Mouse (Mus musculus): ENCODE results near the gene Wipi1. TPM values are rescaled to one million over a fixed set of nuclear protein-coding genes. Genes with fewer than 3 reads are reported as not detected.

The Wipi1 gene
- total RNA-seq, 2 experiments from 2014 or later, result 18.6 to 19.2 TPM

- no peak for DNase-seq (ENCODE audit: extremely low spot score in 1 of 2, low spot score in 2 of 2)
- no peak; the same call in 1 of the 2 replicates for TF ChIP-seq CTCF (IDR thresholded peaks at IDR 0.05)
- intact Hi-C loops (cut with DNase I), result no loop called here
- Histone ChIP-seq H3K27ac (no peak overlapping the region), H3K4me3 (no peak overlapping the region)
Measured at GRCm38 (mm10) chr11:109590012-109590411, 21.8 kb downstream of the Wipi1 start.

GRCm38 (mm10) chr11:109587638-109588374 lies 24.0 kb downstream of the Wipi1 start:
- Histone ChIP-seq H3K27ac (no peak overlapping the region), H3K4me3 (no peak overlapping the region)
- TF ChIP-seq CTCF (IDR thresholded peaks at IDR 0.05), result no peak
- DNase-seq (ENCODE audit: extremely low spot score in 1 of 2, low spot score in 2 of 2), result no peak
- intact Hi-C loops (cut with DNase I), result loop anchor here (5.0 kb wide), 2 partner anchors 256 to 271 kb away; no protein-coding TSS in a partner anchor

DNA sequence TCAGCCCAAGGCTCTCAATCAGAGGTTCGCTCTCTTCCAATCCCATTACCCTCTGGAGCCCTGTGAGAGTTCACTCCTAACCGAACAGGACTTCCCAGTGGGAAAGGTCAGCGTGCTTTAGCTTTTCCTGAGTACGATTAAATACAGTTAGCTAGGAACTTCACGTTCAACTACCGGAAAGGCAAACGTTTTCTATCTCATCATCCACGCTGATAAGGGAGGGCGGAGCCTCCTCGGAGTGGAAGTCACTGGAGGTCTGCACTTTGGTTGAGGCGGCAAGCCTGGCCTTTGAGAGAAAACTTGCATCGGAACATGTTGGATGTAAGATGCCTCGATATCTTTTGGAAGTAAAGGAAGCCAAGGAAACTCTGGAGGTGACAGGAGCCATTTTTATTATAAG lies 24.7 kb downstream of the Wipi1 start:
- no peak for DNase-seq (ENCODE audit: extremely low spot score in 1 of 2, low spot score in 2 of 2)
- Histone ChIP-seq H3K4me3 (no peak overlapping the region), H3K27ac (no peak overlapping the region)
- no peak for TF ChIP-seq CTCF (IDR thresholded peaks at IDR 0.05)
- intact Hi-C loops (cut with DNase I), result loop anchor here (5.0 kb wide), 2 partner anchors 255 to 270 kb away; no protein-coding TSS in a partner anchor

DNA sequence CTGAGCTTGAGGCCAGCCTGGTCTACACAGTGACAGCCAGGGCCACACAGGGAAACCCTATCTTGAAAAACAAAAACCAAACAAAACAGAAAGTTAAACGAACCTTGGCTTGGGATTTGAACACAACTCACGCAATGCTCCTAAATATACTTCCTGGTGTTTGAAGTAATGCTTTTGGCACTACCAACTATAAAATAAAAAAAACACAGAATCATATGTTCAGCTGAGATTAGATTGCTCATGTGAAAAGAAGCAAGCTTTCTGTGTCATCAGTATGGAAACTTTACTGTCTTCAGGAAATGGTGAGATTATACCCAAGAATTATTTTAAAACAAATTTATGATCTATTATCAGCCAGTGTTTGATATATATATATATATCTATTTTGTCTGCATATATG lies 25.3 kb downstream of the Wipi1 start:
- intact Hi-C loops (cut with DNase I), result loop anchor here (5.0 kb wide), 2 partner anchors 254 to 269 kb away; no protein-coding TSS in a partner anchor
- DNase-seq (ENCODE audit: extremely low spot score in 1 of 2, low spot score in 2 of 2), result no peak
- no peak for TF ChIP-seq CTCF (IDR thresholded peaks at IDR 0.05)
- H3K4me3 ChIP-seq, result no peak overlapping the region
- H3K27ac ChIP-seq, result no peak overlapping the region

GRCm38 (mm10) chr11:109584843-109585713 lies 26.7 kb downstream of the Wipi1 start:
- intact Hi-C loops (cut with DNase I), result loop anchor here (1.0 to 5.0 kb wide), 4 partner anchors 140 to 342 kb away; no protein-coding TSS in a partner anchor
- no peak overlapping the region for H3K27ac ChIP-seq
- peak; percentile 97 for TF ChIP-seq CTCF (IDR thresholded peaks at IDR 0.05)
- H3K4me3 ChIP-seq, result no peak overlapping the region
- DNase-seq (ENCODE audit: extremely low spot score in 1 of 2, low spot score in 2 of 2), result peak; percentile 68 to 73

GRCm38 (mm10) chr11:109583986-109584385 lies 27.8 kb downstream of the Wipi1 start:
- no peak for DNase-seq (ENCODE audit: extremely low spot score in 1 of 2, low spot score in 2 of 2)
- Histone ChIP-seq H3K4me3 (no peak overlapping the region), H3K27ac (no peak overlapping the region)
- no peak for TF ChIP-seq CTCF (IDR thresholded peaks at IDR 0.05)
- intact Hi-C loops (cut with DNase I), result loop anchor here (1.0 to 2.0 kb wide), 2 partner anchors 139 to 341 kb away; no protein-coding TSS in a partner anchor

DNA sequence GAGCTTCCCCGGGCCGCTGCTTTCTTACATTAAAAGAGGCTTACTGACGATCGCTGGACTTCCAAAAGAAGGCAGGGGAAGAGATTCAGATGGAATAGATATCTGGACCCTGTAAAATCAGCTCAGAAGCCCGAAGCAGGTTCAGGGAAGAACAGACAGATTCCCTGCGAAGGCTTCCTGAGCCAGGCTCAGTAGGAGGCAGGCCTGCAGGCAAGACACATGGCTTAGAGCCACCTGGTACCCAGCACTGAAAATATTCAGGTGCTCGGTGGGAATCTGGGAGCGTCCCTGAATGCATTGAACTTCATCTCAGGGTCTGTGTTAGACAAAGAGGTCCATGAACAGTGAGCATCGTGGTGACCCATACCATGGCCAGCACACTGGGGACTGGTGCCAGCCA lies 31.8 kb downstream of the Wipi1 start:
- TF ChIP-seq CTCF (IDR thresholded peaks at IDR 0.05), result no peak
- Histone ChIP-seq H3K4me3 (no peak overlapping the region), H3K27ac (no peak overlapping the region)
- intact Hi-C loops (cut with DNase I), result no loop called here
- DNase-seq (ENCODE audit: extremely low spot score in 1 of 2, low spot score in 2 of 2), result no peak

- H3K27ac ChIP-seq, result no peak overlapping the region
- no peak overlapping the region for H3K4me3 ChIP-seq
- intact Hi-C loops (cut with DNase I), result no loop called here
- DNase-seq (ENCODE audit: extremely low spot score in 1 of 2, low spot score in 2 of 2), result no peak
- no peak for TF ChIP-seq CTCF (IDR thresholded peaks at IDR 0.05)
Measured at GRCm38 (mm10) chr11:109578536-109578935, 33.2 kb downstream of the Wipi1 start.

DNA sequence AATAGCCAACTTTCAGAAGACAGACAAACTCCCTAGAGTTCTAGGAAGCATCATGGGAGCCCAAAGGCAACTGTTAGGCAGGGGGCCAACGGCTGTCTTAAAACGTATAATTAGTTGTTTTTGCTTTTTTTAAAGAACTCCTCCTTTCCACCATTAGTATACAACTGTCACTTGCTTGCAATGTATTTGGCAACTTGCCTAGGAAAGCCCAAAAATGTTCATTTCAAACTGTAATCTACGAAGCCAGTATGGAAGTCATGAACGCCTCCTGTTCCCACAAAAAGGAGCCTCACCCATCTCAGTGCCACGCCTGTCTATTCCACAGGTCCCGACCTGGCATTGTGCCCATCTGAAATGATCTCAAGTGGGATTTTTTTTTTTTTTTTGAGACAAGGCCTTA lies 35.9 kb downstream of the Wipi1 start:
- TF ChIP-seq CTCF (IDR thresholded peaks at IDR 0.05), result no peak
- intact Hi-C loops (cut with DNase I), result no loop called here
- DNase-seq (ENCODE audit: extremely low spot score in 1 of 2, low spot score in 2 of 2), result no peak
- Histone ChIP-seq H3K4me3 (no peak overlapping the region), H3K27ac (no peak overlapping the region)

DNA sequence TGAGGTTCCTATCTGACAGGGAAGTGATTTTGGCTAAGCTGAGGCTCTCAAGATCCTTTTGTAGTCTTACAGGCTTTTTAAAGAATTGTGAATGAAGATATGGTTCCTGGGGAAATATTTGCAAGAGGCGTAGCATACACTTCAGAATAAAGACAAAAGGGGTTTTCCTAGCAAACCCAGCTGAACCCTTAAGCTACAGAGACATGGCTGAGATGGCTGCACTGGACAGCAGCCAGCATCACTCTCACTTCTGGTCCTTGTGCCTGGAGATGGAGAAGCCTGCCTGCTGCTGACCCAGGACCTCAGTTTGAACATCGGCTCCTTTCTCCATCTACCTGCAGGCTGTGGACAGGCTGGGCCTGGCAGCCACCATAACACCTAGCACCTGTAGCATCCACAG lies 37.2 kb downstream of the Wipi1 start:
- H3K4me3 ChIP-seq, result no peak overlapping the region
- intact Hi-C loops (cut with DNase I), result no loop called here
- no peak for DNase-seq (ENCODE audit: extremely low spot score in 1 of 2, low spot score in 2 of 2)
- H3K27ac ChIP-seq, result no peak overlapping the region
- no peak for TF ChIP-seq CTCF (IDR thresholded peaks at IDR 0.05)

DNA sequence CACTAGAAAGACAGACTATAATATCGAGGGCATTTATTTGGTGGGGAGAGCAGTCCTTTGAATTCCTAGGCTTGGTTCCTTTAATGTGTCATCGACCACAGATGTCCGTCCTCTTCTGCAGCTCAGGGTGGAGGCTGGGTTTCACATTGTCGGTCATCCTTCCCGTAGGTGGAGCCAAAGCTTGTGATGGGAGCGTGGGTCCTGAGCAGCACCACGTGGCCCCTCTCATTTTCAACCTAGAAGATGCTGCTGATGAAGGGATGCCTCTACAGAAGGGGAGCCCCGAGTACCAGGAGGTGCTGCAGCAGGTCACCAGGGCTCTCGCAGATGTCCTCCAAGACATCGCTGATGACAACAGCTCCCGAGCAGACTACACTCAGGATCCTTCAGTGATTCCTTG lies 39.7 kb downstream of the Wipi1 start:
- intact Hi-C loops (cut with DNase I), result no loop called here
- TF ChIP-seq CTCF (IDR thresholded peaks at IDR 0.05), result no peak
- H3K4me3 ChIP-seq, result no peak overlapping the region
- H3K27ac ChIP-seq, result no peak overlapping the region
- no peak for DNase-seq (ENCODE audit: extremely low spot score in 1 of 2, low spot score in 2 of 2)

GRCm38 (mm10) chr11:109569809-109570208 lies 42.0 kb downstream of the Wipi1 start:
- no peak for TF ChIP-seq CTCF (IDR thresholded peaks at IDR 0.05)
- H3K4me3 ChIP-seq, result no peak overlapping the region
- H3K27ac ChIP-seq, result no peak overlapping the region
- intact Hi-C loops (cut with DNase I), result no loop called here
- no peak for DNase-seq (ENCODE audit: extremely low spot score in 1 of 2, low spot score in 2 of 2)
